Mouse (Mus musculus) right cerebral cortex, adult 18-20 months (tissue): Measurements from ENCODE around the gene Nwd2.

ENCODE experiments used
- DNase-seq: peaks from one replicate; pipeline ENCODE4 v3.0.0; 2022; ENCODE audit warnings: mixed read lengths

The Nwd2 gene

DNA sequence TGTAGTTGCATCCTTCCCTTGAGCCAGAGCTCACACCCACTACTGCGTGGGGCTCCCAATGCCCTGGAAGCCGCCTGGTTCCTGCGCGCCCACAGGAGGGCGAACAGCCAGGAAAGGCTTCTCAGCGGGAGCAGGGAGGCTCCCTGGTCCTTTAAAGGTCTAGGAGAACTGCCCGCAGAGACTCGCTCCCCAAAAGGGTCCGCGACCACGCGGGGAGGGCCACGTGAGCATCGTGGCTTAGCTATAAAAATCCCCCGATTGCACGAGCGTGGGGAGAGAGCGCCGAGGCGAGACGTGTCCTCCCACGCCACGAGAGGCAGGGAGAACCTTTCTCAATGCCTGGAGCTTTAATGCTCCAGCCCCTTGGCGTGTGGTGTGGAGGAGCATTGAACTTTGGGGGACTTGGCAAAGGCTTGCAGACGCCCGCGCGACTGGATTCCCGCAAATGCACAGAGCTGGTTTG, at the start of gene Nwd2:
TSS of gene Nwd2 (plus strand) at position 33 of the 463 bp plus-strand sequence.
- DNase-seq = peak; percentile 72

GRCm38 (mm10) chr5:63607447-63607846, 41.5 kb upstream of the Nwd2 start:
- DNase-seq = peak; percentile 73

GRCm38 (mm10) chr5:63616792-63617668, 31.9 kb upstream of the Nwd2 start:
- DNase-seq = no peak

DNA sequence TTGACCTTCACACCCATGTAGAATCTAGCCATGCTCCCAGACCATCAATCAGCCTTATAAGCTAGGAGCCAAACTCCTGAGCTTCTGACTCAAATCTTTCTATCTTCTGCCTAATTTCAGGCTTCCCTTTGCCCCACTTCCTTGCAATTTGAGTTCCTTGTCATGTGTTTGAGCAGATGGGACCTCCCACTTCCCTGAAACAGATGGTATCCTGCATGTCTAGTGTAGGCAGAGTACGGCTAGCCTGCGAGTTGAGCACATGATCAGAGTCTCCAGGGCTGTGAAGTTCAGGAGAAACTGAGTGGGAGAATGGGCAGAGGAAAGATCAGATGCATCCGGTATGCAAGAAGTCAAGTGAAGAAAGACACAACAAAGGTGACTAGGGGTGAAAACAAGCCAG, 24.8 kb upstream of the Nwd2 start:
- DNase-seq = peak; percentile 89

DNA sequence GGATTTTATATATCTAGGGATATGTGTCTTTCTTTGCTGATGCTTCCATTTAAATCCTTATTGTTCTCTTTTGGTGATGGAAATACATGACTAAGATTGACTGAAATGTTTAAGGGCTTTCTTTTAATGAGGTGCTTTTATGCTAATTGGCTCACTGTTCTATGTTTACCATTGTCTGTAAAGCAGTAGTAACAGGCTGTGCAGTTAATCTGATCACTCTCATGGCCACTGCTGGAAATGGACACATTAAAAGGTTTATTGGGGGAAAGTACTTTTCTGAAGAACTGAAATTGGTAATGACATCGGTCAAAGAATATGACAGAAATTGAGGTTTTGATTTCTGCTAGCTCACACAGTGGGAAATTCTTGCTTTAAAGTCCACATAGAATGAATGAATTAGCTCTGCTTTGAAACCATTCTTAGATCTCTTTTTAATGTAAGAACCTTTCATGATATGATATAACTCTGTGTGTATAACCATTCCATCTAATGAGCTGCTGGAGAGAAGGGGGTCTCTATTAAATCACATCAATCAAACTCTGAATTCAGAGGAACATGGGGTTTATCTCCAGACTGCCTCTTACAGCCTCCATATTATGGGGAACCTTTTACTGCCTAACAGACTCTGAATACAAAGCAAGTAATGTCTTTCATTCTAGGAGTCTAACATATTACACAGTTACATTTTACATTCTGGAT, 20.9 kb upstream of the Nwd2 start:
- DNase-seq = no peak

DNA sequence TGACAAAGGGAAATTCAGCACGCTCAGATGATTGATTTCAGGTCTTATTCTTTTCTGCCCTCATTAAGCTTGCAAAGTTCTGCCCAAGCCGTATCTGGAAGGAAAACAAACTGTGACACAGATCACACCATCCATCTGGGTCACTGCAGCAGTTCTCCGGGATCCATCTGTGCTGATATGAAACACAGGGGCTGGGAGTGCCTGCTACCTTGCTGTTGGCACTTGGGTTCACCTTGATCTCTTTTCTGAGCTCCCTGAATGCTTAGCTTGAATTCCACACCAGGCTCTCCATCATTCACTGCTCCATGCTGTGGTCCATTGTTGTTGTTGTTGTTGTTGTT, 20.4 kb upstream of the Nwd2 start:
- DNase-seq = no peak

GRCm38 (mm10) chr5:63634636-63635035, 14.3 kb upstream of the Nwd2 start:
- DNase-seq = peak; percentile 48

DNA sequence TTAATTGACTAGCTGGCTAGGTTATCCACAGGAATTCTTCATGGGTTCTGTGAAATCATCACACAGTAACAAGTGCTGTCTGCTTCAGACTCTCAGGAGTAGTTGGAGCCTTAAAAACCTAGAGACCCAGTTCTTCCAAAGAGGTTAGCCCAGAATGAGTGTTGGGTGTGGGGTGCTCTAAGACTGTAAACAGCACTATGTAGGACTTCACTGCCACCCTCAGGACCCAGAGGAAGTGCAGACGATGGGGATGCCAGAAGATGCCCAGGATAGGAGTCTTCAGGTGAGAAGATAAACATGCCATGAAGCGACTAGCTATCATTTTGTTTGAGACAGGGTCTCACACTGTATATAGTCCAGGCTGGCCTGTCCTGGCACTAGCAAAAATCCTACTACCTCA, 715 bp upstream of the Nwd2 start:
- DNase-seq = peak; percentile 69

DNA sequence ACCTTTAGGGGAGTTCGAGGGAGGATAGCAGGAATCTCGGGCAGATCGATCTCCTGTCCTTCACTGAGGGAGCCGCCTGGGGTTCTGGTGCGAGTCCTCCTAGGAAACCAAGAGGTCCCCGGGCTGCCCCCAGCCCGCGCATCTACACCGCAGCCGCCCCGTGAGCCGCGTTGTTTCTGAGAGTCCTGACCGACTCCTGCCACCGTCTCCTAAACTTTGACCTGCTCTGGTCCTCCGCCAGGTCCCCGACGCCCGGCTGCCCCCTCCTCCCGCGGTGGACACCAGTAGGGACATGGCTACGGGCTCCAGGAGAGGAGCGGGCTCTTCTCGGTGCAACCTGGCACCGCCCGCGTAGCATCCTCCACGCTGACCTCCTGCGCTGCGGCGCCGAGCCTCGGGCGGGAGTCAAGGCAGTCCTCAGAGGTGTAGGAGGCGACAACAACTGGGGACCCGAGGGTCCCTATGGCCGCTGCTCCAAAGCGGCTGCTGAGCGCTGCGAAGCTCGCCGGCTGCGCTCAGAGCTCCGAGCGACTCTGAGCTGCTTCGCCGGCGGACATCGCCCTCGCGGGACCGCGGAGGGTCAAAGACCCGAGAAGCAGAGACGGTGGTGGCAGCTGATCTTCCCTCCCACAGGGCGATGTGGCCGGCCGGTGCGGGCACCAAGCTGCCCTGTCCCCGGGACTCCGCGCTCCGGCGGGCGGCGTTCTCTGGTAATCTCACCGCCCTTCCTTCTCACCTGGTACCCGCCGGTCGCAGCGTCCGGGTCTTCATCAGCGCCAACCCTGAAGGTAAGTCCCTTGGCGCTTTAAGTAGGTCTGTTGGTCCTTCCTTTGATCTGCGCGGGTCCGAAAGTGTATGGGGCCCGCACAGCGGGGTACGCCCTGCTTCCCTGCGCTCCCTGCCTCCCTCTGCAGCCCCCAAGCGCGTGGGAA, 897 bp downstream of the Nwd2 start:
- DNase-seq = peak; percentile 35

DNA sequence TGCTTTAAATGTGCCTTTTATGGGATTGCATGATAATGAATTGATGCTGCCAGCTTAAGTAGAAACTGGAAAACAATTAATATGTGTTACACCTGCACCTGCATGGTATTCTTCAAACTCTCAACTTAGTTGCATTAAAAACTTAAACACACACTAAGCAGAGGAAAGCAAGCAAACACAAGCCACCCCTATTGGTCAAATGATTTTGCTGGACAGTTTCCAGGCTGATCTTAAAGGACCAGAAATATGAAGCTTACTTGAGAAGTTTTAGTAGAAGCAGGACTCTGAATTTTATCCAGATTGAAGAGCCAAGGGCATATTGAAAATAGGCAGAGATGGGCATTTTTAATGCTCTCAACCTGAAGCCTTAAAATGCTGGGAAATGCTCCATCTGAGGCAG, 2.9 kb downstream of the Nwd2 start:
- DNase-seq = no peak

DNA sequence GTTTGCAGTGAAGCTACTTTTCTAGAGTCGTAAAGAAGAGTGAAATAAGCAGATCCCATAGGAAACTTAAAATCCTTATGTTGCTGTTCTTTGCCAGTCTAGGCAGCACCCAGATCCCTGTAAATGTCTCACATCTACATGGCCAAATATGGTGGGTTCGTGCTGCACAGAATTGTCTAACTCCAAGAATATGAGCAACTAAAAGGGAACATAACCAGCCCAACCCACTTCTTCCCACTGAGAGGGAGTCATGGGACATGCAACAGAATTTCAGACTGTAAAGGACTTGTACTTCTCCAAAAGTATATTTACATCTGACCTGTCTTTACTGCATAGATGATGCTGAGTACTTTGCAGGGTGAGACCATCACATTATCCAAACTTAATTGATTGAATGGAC, 3.8 kb downstream of the Nwd2 start:
- DNase-seq = peak; percentile 38

DNA sequence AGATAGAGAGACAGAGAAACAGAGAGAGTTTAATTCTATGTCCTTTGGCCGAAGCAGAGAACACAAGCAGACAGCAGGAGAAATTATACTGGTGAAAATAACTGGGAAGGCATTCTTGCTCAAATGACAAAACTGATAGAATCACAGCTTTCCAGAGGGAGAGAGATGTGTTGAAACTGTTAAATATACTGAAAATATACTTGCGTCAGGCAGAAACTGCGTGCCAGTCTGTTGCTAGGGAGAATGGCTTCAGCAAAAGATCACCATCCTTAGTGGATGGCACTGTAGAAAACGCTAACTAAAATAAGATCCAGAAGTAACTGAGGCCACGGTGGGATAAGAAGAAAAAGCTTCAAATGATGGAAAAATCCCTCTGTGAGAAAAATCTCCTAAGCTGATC, 18.0 kb downstream of the Nwd2 start:
- DNase-seq = peak; percentile 34

GRCm38 (mm10) chr5:63675934-63676333, 27.0 kb downstream of the Nwd2 start:
- no peak for DNase-seq

DNA sequence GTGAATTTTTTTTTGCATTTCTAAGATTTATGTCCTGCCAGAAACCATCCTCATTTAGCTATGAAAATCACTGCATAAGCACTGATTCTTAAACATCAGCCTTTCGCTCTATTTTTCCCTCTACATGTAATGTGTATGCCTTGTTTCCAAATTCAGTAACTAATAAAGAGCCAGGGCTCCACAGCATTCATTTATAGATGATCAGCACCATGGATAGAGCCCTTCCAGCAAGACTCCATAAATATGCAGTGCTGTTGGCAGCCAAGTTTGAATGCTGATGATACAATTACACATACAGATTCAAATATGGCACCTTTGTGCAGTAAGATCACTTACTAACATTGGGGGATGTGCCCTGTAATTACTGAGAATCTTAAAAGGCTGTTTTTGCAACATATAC, 40.2 kb downstream of the Nwd2 start:
- DNase-seq = no peak

DNA sequence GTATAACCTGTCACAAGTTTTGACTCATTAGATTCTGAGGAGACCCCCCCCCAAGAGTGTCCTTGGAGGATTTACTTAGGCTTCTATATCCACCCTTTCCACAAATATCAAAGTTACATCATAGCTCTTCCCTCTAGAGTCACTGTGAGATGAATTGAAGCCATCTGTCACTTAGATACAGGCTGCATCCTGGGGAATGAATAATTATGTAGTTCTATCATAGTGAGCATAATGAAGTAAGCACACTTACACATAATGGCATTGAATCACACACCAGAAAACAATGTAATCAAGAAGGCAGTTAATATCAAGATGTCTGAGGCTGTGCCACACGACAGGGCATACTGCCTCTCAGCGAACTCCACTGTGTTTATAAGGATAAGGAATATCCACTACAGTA, 47.9 kb downstream of the Nwd2 start:
- DNase-seq = no peak

GRCm38 (mm10) chr5:63697196-63697595, 48.3 kb downstream of the Nwd2 start:
- DNase-seq = no peak

- DNase-seq = no peak
Observed at GRCm38 (mm10) chr5:63728955-63729354, 80.1 kb downstream of the Nwd2 start.

DNA sequence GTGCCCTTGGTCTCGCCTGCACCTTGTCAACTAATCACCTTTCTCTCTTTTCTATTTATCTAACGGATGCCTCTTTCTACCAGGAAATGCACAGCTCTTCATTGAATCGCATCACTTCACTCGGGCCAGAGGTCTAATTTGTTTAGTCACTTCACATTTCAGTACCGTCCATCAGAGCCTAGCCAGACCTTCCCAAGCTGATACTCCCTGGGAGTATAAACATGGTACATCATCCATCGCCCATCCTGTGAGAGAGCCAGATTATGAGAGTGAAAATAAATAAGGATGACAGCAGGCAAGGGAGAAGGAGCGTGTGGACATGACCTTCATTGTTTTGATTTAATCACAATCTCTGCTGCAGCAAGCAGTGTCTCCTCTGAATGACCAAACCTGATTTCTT, 86.6 kb downstream of the Nwd2 start:
- DNase-seq = no peak

GRCm38 (mm10) chr5:63743426-63743825, 94.5 kb downstream of the Nwd2 start:
- no peak for DNase-seq

GRCm38 (mm10) chr5:63748299-63748698, 99.4 kb downstream of the Nwd2 start:
- DNase-seq = no peak

DNA sequence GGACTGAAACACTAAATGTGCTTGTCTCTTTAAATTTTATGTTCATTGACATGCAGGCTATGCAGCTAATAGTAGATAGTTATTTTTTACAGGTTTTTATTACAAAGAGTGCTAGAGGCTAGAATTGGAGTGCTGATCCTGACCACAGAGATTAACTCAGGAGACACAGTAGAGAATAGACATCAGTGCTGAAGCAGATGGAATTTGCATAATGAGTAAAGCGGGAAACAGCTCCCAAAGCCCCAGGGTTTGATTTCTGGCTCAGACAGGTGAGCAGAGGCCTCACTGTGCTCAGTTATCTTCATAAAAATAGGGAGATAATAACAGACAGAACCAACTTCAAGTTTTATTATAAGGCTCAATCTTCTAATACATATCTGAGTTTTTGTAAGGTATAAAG, 99.9 kb downstream of the Nwd2 start:
- no peak for DNase-seq

GRCm38 (mm10) chr5:63755092-63755761, 106.3 kb downstream of the Nwd2 start:
- no peak for DNase-seq

DNA sequence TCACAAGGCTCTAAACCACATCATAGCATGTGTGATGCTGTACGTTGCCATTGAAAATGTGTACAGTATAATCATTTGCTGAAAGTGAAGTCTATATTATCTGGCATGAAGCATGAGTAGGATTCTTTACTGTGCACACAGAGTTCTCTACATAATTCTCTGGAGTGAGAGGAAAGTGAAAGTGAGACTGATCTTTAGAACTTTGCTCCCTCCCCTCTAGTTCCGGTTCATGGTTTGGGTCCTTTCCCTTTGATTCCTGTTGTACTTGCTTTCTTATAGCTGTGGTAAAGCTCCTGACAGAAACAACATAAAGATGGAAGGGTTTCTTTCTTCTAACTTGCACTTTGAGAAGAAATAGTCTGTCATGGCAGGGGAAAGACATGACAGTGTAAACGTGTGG, 107.0 kb downstream of the Nwd2 start:
- DNase-seq = no peak
